Mouse (Mus musculus): ENCODE data around the gene Cldn19. TPM values are rescaled to one million over a fixed set of nuclear protein-coding genes. Genes with fewer than 3 reads are reported as not detected.
A peak's percentile ranks its signal among the peaks of the same experiment; 100 is the strongest.
"Not testable (repeated sequence)": the region's sequence is repeated elsewhere in the genome, so short reads cannot be mapped to it uniquely, and the experiment has no call there.

The Cldn19 gene
- polyA plus RNA-seq, 1 experiment from 2014 or later = 0.63 TPM

DNA sequence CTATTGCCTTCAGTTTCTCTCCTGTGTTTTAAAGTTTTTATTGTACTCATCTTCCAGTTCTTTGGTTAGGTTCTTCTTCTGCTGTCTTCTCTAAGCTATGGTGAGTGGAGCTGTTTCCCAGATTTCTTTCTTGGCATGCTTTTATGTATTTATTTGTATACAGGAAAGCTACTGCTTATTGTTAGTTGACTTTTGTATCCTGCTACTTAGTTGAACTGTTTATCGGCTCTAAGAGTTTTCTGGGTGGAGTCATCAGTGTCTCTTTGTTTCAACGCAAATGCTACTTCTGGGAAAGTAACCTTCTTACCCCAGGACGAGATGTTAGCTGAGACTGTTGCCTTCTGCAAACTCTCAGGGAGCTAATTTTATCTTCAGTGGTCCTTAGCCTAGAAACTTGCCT is 8.2 kb downstream of the Cldn19 start:
- Histone ChIP-seq H3K4me3 (ENCODE audit: low read depth, low read length) (no peak overlapping the region), H3K4me1 (ENCODE audit: control insufficient read depth, insufficient read depth, low read length) (no peaks in the 10 kb centered on the region), H3K36me3 (ENCODE audit: control insufficient read depth, insufficient read depth, low read length) (no peaks in the 10 kb centered on the region), H3K9me3 (replicated peaks; ENCODE audit: control insufficient read depth, low read length, poor library complexity, severe bottlenecking) (no peaks in the 10 kb centered on the region), H3K27me3 (ENCODE audit: control insufficient read depth, insufficient read depth, low read depth, low read length) (no peaks in the 10 kb centered on the region), H3K27ac (ENCODE audit: low read length) (no peak overlapping the region), H3K9ac (ENCODE audit: low read depth, low read length) (no peak overlapping the region), H3K4me2 (ENCODE audit: low read length) (no peak overlapping the region)
- 71% methylated on average over 3 of the region's 3 CpGs for WGBS
- no peak for ATAC-seq

DNA sequence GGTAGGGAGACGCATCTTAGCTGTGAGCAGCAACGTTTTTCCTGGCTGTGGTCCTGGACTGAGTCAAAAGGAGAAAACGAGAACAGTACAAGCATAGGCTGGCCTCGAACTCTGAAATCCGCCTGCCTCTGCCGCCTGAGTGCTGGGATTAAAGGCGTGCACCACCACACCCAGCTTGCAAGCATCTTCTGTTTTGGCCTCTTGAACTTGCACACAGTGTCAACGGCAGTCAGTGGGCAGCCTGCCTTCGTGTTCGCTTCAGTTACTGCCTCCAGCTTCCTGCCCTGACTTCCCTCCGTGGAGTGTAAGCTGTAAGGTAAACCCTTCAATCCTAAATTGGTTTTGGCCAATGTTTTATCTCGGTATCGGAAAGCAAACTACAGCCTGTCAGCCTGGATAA is 11.4 kb downstream of the Cldn19 start:
- H3K4me1 ChIP-seq (ENCODE audit: control insufficient read depth, insufficient read depth, low read length) = no peaks in the 10 kb centered on the region
- ATAC-seq = no peak

DNA sequence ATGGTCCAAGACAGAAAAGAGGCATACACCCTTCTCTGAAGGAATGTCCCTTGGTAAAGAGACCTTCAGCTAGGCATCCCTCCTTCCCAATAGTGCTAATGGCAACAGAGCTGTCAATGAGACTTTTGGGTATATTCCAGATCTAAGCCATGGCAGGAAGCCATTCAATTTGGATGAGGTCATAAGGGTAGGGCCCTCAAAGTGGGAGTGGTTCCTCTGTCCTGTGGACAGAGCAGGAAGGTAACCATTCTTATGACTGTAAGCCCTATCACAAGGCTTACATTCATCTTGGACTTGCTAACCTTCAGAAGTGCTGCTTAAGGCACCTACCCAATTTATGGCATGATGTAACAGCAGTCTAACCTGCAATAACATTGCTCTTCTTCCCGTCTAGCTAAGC is 19.4 kb downstream of the Cldn19 start:
- H3K36me3 ChIP-seq (ENCODE audit: control insufficient read depth, insufficient read depth, low read length) = peaks cover 43% of the 10 kb centered on the region
- no peak overlapping the region for H3K4me3 ChIP-seq (ENCODE audit: low read depth, low read length)
- no peaks in the 10 kb centered on the region for H3K4me1 ChIP-seq (ENCODE audit: control insufficient read depth, insufficient read depth, low read length)
- no peaks in the 10 kb centered on the region for H3K27me3 ChIP-seq (ENCODE audit: control insufficient read depth, insufficient read depth, low read depth, low read length)
- H3K4me2 ChIP-seq (ENCODE audit: low read length) = no peak overlapping the region
- no peak overlapping the region for H3K9ac ChIP-seq (ENCODE audit: low read depth, low read length)
- ATAC-seq = no peak
- 90% methylated on average over 1 of the region's 1 CpGs for WGBS
- no peaks in the 10 kb centered on the region for H3K9me3 ChIP-seq (replicated peaks; ENCODE audit: control insufficient read depth, low read length, poor library complexity, severe bottlenecking)
- H3K27ac ChIP-seq (ENCODE audit: low read length) = no peak overlapping the region

More for the DNA sequence above, 11.4 kb downstream of the Cldn19 start:
- Histone ChIP-seq H3K27ac (ENCODE audit: low read length) (no peak overlapping the region), H3K4me2 (ENCODE audit: low read length) (no peak overlapping the region), H3K36me3 (ENCODE audit: control insufficient read depth, insufficient read depth, low read length) (peaks cover 10% of the 10 kb centered on the region), H3K4me3 (ENCODE audit: low read depth, low read length) (no peak overlapping the region), H3K27me3 (ENCODE audit: control insufficient read depth, insufficient read depth, low read depth, low read length) (no peaks in the 10 kb centered on the region), H3K9ac (ENCODE audit: low read depth, low read length) (no peak overlapping the region), H3K9me3 (replicated peaks; ENCODE audit: control insufficient read depth, low read length, poor library complexity, severe bottlenecking) (no peaks in the 10 kb centered on the region)
- WGBS = 77% methylated on average over 13 of the region's 13 CpGs

DNA sequence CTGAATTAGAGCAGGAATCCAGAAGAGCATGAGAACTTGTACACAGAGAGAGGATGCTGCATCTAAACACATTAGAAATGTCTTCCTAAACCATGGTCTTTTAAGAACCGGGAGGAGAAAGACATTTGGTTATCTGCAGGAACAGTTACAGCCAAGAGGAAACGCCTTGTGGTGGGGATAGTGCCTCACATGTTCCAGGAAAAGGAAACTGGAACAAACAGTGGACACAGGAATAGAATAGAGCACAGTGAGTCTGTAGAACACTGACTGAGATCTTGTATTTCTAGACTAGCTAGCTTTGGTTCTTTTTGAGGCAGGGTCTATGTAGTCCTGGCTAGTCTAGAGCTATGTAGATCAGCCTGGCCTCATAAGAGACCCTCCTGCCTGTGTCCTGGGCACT is 20.0 kb downstream of the Cldn19 start:
- H3K36me3 ChIP-seq (ENCODE audit: control insufficient read depth, insufficient read depth, low read length) = peaks cover 49% of the 10 kb centered on the region
- H3K4me3 ChIP-seq (ENCODE audit: low read depth, low read length) = no peak overlapping the region
- 90% methylated on average over 2 of the region's 2 CpGs for WGBS
- H3K4me1 ChIP-seq (ENCODE audit: control insufficient read depth, insufficient read depth, low read length) = no peaks in the 10 kb centered on the region
- H3K27me3 ChIP-seq (ENCODE audit: control insufficient read depth, insufficient read depth, low read depth, low read length) = no peaks in the 10 kb centered on the region
- H3K9me3 ChIP-seq (replicated peaks; ENCODE audit: control insufficient read depth, low read length, poor library complexity, severe bottlenecking) = no peaks in the 10 kb centered on the region
- H3K9ac ChIP-seq (ENCODE audit: low read depth, low read length) = no peak overlapping the region
- ATAC-seq = no peak
- no peak overlapping the region for H3K27ac ChIP-seq (ENCODE audit: low read length)
- no peak overlapping the region for H3K4me2 ChIP-seq (ENCODE audit: low read length)

DNA sequence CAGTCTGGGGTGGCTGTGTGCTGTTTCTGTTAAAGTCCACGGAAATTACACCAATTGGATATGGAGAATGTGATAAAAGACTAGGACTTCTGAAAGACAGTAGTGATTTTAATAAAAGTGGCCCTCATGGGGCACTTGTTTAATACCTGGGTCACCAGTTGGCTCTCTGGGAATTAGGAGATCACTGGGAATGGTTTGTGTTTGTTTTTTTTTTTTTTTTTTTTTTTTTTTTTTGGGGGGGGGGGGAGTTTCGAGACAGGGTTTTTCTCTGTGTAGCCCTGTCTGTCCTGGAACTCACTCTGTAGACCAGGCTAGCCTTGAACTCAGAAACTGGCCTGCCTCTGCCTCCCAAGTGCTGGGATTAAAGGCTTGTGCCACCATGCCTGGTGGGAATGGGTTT is 20.5 kb downstream of the Cldn19 start:
- H3K4me1 ChIP-seq (ENCODE audit: control insufficient read depth, insufficient read depth, low read length) = no peaks in the 10 kb centered on the region

DNA sequence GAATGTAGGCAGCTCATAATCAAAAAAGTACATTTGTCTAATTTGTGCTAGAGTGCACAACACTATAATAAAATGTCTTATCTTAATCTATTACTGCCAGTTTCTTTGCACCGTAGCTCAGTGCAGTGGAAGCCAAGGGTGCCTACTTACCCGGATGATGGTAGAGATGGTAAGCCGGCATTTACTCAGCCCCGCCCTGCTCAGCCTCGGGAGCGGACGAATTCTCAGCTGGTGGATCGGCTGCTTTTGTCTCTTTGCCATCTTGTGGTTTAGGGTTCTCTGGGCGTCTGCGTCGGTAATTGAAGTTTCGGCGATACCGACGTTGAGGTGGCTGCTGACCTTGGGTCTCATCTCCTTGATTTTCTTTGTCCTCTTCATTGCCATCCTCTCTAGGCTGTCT is 23.6 kb downstream of the Cldn19 start:
- H3K9ac ChIP-seq (ENCODE audit: low read depth, low read length); H3K4me3 ChIP-seq (ENCODE audit: low read depth, low read length); H3K9me3 ChIP-seq (replicated peaks; ENCODE audit: control insufficient read depth, low read length, poor library complexity, severe bottlenecking); H3K4me1 ChIP-seq (ENCODE audit: control insufficient read depth, insufficient read depth, low read length); ATAC-seq; H3K27me3 ChIP-seq (ENCODE audit: control insufficient read depth, insufficient read depth, low read depth, low read length); H3K4me2 ChIP-seq (ENCODE audit: low read length); H3K27ac ChIP-seq (ENCODE audit: low read length): not testable (repeated sequence)
- H3K36me3 ChIP-seq (ENCODE audit: control insufficient read depth, insufficient read depth, low read length) = peaks cover 30% of the 10 kb centered on the region
- 91% methylated on average over 15 of the region's 15 CpGs for WGBS

More for the DNA sequence above, 20.5 kb downstream of the Cldn19 start:
- H3K27ac ChIP-seq (ENCODE audit: low read length) = no peak overlapping the region
- H3K4me2 ChIP-seq (ENCODE audit: low read length) = no peak overlapping the region
- H3K27me3 ChIP-seq (ENCODE audit: control insufficient read depth, insufficient read depth, low read depth, low read length) = no peaks in the 10 kb centered on the region
- no peak overlapping the region for H3K4me3 ChIP-seq (ENCODE audit: low read depth, low read length)
- H3K36me3 ChIP-seq (ENCODE audit: control insufficient read depth, insufficient read depth, low read length) = peaks cover 47% of the 10 kb centered on the region
- no peak overlapping the region for H3K9ac ChIP-seq (ENCODE audit: low read depth, low read length)
- ATAC-seq = no peak
- WGBS = 88% methylated on average over 2 of the region's 2 CpGs
- H3K9me3 ChIP-seq (replicated peaks; ENCODE audit: control insufficient read depth, low read length, poor library complexity, severe bottlenecking) = no peaks in the 10 kb centered on the region

DNA sequence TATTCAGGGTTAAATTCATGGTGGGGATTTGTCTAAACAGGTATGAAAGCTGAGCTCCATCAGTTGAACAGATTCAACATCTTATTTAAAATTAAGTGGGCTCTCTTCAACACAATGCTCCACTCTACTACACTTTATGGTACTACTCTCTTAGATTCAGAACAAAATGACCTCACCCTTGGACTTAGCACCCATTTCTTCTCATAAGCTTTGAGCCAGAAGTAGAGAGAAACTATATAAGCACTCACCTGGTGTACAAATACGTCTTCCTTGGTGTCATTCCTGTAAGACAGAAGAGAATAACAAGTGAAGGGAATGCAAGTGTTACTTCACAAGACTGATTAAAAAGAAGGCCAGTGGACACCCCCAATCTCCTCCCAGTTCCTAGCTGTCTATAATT is 29.6 kb downstream of the Cldn19 start:
- Histone ChIP-seq H3K4me1 (ENCODE audit: control insufficient read depth, insufficient read depth, low read length) (peaks cover 16% of the 10 kb centered on the region), H3K4me3 (ENCODE audit: low read depth, low read length) (no peak overlapping the region), H3K4me2 (ENCODE audit: low read length) (no peak overlapping the region), H3K27ac (ENCODE audit: low read length) (no peak overlapping the region), H3K9ac (ENCODE audit: low read depth, low read length) (no peak overlapping the region), H3K9me3 (replicated peaks; ENCODE audit: control insufficient read depth, low read length, poor library complexity, severe bottlenecking) (no peaks in the 10 kb centered on the region), H3K36me3 (ENCODE audit: control insufficient read depth, insufficient read depth, low read length) (peaks cover 9% of the 10 kb centered on the region; the same call in 1 of the 2 replicates), H3K27me3 (ENCODE audit: control insufficient read depth, insufficient read depth, low read depth, low read length) (no peaks in the 10 kb centered on the region)
- no peak for ATAC-seq
- WGBS = 98% methylated on average over 1 of the region's 1 CpGs

DNA sequence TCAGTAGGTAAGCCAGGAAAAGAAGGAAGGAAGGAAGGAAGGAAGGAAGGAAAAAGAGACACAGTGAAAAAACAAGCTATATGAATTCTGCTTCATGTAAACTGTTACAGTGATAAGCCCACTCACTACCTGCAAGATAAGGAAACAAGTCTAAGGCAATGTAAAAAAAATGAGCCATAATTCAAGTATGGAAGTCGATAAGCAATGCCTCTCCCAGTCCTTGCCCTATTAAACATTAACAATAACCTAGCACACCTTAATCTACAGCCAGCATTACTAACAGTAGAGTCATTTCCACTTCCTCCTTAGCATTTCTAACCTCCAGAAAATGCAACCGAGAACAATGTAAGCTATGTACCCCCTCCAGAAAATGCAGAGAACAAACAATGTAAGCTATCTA is 30.1 kb downstream of the Cldn19 start:
- no peak for ATAC-seq
- 87% methylated on average over 2 of the region's 2 CpGs for WGBS

DNA sequence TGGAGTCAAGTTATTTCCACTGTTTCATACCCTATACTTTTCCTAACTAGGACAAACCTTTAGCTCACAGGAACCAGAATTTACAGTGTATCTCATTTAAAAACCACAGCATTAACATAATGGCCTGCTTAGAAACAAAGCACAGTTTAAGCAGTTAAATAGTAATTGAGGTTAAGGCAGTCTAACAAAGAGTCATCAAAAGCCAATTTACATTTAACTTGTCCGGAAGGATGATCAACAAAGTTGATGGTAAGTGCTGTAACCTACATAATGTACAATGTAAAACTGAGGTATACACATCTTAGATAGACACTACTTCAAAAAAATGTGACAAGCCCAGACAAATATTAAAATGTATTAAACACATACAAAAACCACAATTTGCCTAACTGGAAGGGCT is 36.7 kb downstream of the Cldn19 start:
- no peaks in the 10 kb centered on the region for H3K9me3 ChIP-seq (replicated peaks; ENCODE audit: control insufficient read depth, low read length, poor library complexity, severe bottlenecking)
- H3K4me2 ChIP-seq (ENCODE audit: low read length) = peak overlapping the region; percentile 73
- ATAC-seq = no peak
- H3K4me3 ChIP-seq (ENCODE audit: low read depth, low read length) = peak overlapping the region; percentile 93
- H3K27me3 ChIP-seq (ENCODE audit: control insufficient read depth, insufficient read depth, low read depth, low read length) = no peaks in the 10 kb centered on the region
- H3K4me1 ChIP-seq (ENCODE audit: control insufficient read depth, insufficient read depth, low read length) = peaks cover 40% of the 10 kb centered on the region
- H3K36me3 ChIP-seq (ENCODE audit: control insufficient read depth, insufficient read depth, low read length) = no peaks in the 10 kb centered on the region
- H3K27ac ChIP-seq (ENCODE audit: low read length) = no peak overlapping the region
- 85% methylated on average over 1 of the region's 1 CpGs for WGBS
- H3K9ac ChIP-seq (ENCODE audit: low read depth, low read length) = peak overlapping the region; percentile 89

More for the DNA sequence above, 30.1 kb downstream of the Cldn19 start:
- Histone ChIP-seq H3K27ac (ENCODE audit: low read length) (no peak overlapping the region), H3K9me3 (replicated peaks; ENCODE audit: control insufficient read depth, low read length, poor library complexity, severe bottlenecking) (no peaks in the 10 kb centered on the region), H3K4me2 (ENCODE audit: low read length) (no peak overlapping the region), H3K27me3 (ENCODE audit: control insufficient read depth, insufficient read depth, low read depth, low read length) (no peaks in the 10 kb centered on the region), H3K9ac (ENCODE audit: low read depth, low read length) (no peak overlapping the region), H3K36me3 (ENCODE audit: control insufficient read depth, insufficient read depth, low read length) (peaks cover 4% of the 10 kb centered on the region; the same call in 1 of the 2 replicates), H3K4me3 (ENCODE audit: low read depth, low read length) (no peak overlapping the region), H3K4me1 (ENCODE audit: control insufficient read depth, insufficient read depth, low read length) (peaks cover 19% of the 10 kb centered on the region)

All from midbrain, embryonic 16.5 days (tissue).